In the genomic region with DNA sequence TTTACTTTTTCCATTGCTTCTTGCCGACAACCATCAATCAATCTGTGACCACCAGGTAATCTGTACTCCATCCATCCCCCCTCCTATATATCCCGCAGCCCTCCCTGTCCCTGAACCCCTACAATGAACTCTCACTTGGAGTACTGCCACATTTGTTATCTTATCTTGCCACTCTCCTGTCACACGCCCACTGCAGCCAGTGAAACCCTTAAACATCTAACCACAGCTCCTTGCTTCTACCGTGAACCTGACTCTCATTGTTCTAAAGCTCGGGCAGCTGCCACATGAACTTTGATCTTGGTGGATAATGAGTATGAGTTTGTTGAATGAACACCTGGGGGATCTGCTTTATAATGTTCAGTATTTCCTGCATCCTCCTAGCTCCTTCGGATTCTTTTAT, we compare ENCODE assay signal across 21 mouse cellular contexts.
DNase-seq lines count a peak whose midpoint lies in the region; ATAC-seq and TF ChIP-seq lines count a peak whose summit lies in the region.
"Had no signal": no experiment of that assay in that cellular context is flagged by ENCODE, and none has a peak within 500 bp of the region (broad histone marks: within the 10 kb centered on the region; RNA-seq: fewer than 3 reads in every experiment).

No protein-coding gene starts in this region.

- no peak for TF ChIP-seq POLR2A in thymus, adult 2 months (IDR thresholded peaks at IDR 0.05; ENCODE audit: control insufficient read depth, extremely low read depth, insufficient read depth, low read length, poor library complexity)

- H3K9me3 ChIP-seq in intestine, embryonic 16.5 days (ENCODE audit: control insufficient read depth, low read length) = no peaks in the 10 kb centered on the region
- H3K9me3 ChIP-seq: embryonic facial prominence, embryonic 13.5 days; forebrain, embryonic 12.5 days; heart, embryonic 15.5 days had no signal

- no peak overlapping the region for H3K9ac ChIP-seq in intestine, embryonic 16.5 days (ENCODE audit: low read depth, low read length)
- H3K9ac ChIP-seq: embryonic facial prominence, embryonic 13.5 days; forebrain, embryonic 12.5 days; heart, embryonic 15.5 days; hindbrain, embryonic 14.5 days had no signal

- peak; percentile 88 for ATAC-seq in intestine, embryonic 16.5 days
- ATAC-seq: forebrain, embryonic 16.5 days had no signal

- no peak overlapping the region for H3K4me3 ChIP-seq in intestine, embryonic 16.5 days (ENCODE audit: low read length)
- H3K4me3 ChIP-seq in thymus, adult 2 months (ENCODE audit: control insufficient read depth, insufficient read depth, low read length) = no peak overlapping the region
- H3K4me3 ChIP-seq: embryonic facial prominence, embryonic 13.5 days; forebrain, embryonic 12.5 days; heart, adult 2 months; heart, embryonic 15.5 days had no signal

- H3K4me1 ChIP-seq in intestine, embryonic 16.5 days (ENCODE audit: control insufficient read depth, insufficient read depth, low read length) = no peaks in the 10 kb centered on the region
- H3K4me1 ChIP-seq in thymus, adult 2 months (replicated peaks; ENCODE audit: control insufficient read depth, insufficient read depth, low read length) = peaks cover 10% of the 10 kb centered on the region
- H3K4me1 ChIP-seq: heart, embryonic 15.5 days had no signal

- H3K27ac ChIP-seq in intestine, embryonic 16.5 days (ENCODE audit: low read length) = no peak overlapping the region
- no peak overlapping the region for H3K27ac ChIP-seq in thymus, adult 2 months (ENCODE audit: control insufficient read depth, insufficient read depth, low read length)
- H3K27ac ChIP-seq: embryonic facial prominence, embryonic 13.5 days; forebrain, embryonic 12.5 days; heart, adult 2 months; heart, embryonic 15.5 days; hindbrain, embryonic 14.5 days had no signal

- 41% methylated on average over 6 of the region's 6 CpGs for WGBS in intestine, embryonic 16.5 days
- 16% methylated on average over 6 of the region's 6 CpGs for WGBS in thymus, adult 2 months

- DNase-seq in 416B (ENCODE audit: low read depth) = peak; percentile 21
- peak; percentile 36 for DNase-seq in thymus, adult 2 months
- DNase-seq in thymus, postnatal 36 days = peak; percentile 36 to 49
- DNase-seq in left cerebral cortex, adult 11 months (ENCODE audit: low spot score) = no peak
- no peak for DNase-seq in Muller cell, postnatal 12 days (ENCODE audit: inconsistent ontology term)
- no peak for DNase-seq in right cerebral cortex, postnatal 4 days
- DNase-seq: adrenal gland, postnatal 25 days; cerebellum, adult 18-20 months; cerebellum, adult 9-11 months; cerebellum, postnatal 36 days; gastrocnemius, postnatal 14 days; heart, adult 2 months; heart, postnatal 14 days had no signal

- TF ChIP-seq CTCF in thymus, adult 2 months (IDR thresholded peaks at IDR 0.05; ENCODE audit: borderline replicate concordance, control insufficient read depth, extremely low read depth, insufficient read depth, low read length, poor library complexity) = no peak

- H3K36me3 ChIP-seq in intestine, embryonic 16.5 days (ENCODE audit: control insufficient read depth, insufficient read depth, low read length) = no peaks in the 10 kb centered on the region
- no peaks in the 10 kb centered on the region for H3K36me3 ChIP-seq in thymus, adult 2 months (ENCODE audit: control insufficient read depth, insufficient read depth, low read length)
- H3K36me3 ChIP-seq: embryonic facial prominence, embryonic 13.5 days; forebrain, embryonic 12.5 days; heart, embryonic 15.5 days had no signal

- no peak overlapping the region for H3K4me2 ChIP-seq in intestine, embryonic 16.5 days (ENCODE audit: low read depth, low read length)
- H3K4me2 ChIP-seq: embryonic facial prominence, embryonic 13.5 days; forebrain, embryonic 12.5 days; heart, embryonic 11.5 days; heart, embryonic 15.5 days; hindbrain, embryonic 14.5 days had no signal

- no peaks in the 10 kb centered on the region for H3K27me3 ChIP-seq in intestine, embryonic 16.5 days (replicated peaks; ENCODE audit: control insufficient read depth, insufficient read depth, low read length)
- no peaks in the 10 kb centered on the region for H3K27me3 ChIP-seq in thymus, adult 2 months (ENCODE audit: control insufficient read depth, insufficient read depth, low read length)
- H3K27me3 ChIP-seq: CH12.LX; embryonic facial prominence, embryonic 13.5 days; forebrain, embryonic 12.5 days; heart, embryonic 15.5 days had no signal

Comparison
In these comparisons a context has a peak if more than half of its experiments do, and no peak if none do; other contexts are left out.
1. DNase-seq: peak in 416B (single experiment), thymus, adult 2 months (single experiment) and thymus, postnatal 36 days (2 of 2); none in left cerebral cortex, adult 11 months (single experiment), Muller cell, postnatal 12 days (single experiment) and right cerebral cortex, postnatal 4 days (single experiment).